Mouse (Mus musculus) left cerebral cortex, adult 11 months (tissue): ENCODE measurements around the gene Sf3a1.
"Not testable (repeated sequence)": the region's sequence is repeated elsewhere in the genome, so short reads cannot be mapped to it uniquely, and the experiment has no call there.

Experiments used
- DNase-seq: peaks from one replicate; pipeline ENCODE4 v3.0.0; 2022; ENCODE audit warnings: low spot score

The Sf3a1 gene

GRCm38 (mm10) chr11:4159808-4160708 is at the start of gene Sf3a1, which contains the start of gene Ccdc157:
Gene Sf3a1, plus strand, starts transcription at chr11:4160350.
Gene Ccdc157, minus strand, starts transcription at chr11:4160293.
- peak; percentile 87 for DNase-seq

- DNase-seq = no peak
Observed at GRCm38 (mm10) chr11:4112033-4112432, 48.1 kb upstream of the Sf3a1 start.

GRCm38 (mm10) chr11:4112861-4113260 is 47.3 kb upstream of the Sf3a1 start:
- no peak for DNase-seq

GRCm38 (mm10) chr11:4113496-4113895 is 46.7 kb upstream of the Sf3a1 start:
- DNase-seq = no peak

GRCm38 (mm10) chr11:4113970-4114369 is 46.2 kb upstream of the Sf3a1 start:
- DNase-seq = no peak

- DNase-seq = not testable (repeated sequence)
Observed at GRCm38 (mm10) chr11:4114541-4114940, 45.6 kb upstream of the Sf3a1 start.

GRCm38 (mm10) chr11:4115407-4115806 is 44.7 kb upstream of the Sf3a1 start:
- DNase-seq = no peak

- no peak for DNase-seq
Observed at GRCm38 (mm10) chr11:4116458-4117141, 43.5 kb upstream of the Sf3a1 start.

GRCm38 (mm10) chr11:4117372-4118071 is 42.6 kb upstream of the Sf3a1 start:
- DNase-seq = no peak

- DNase-seq = no peak
Observed at GRCm38 (mm10) chr11:4118081-4118921, 41.8 kb upstream of the Sf3a1 start.

GRCm38 (mm10) chr11:4119635-4120034 is 40.5 kb upstream of the Sf3a1 start:
- no peak for DNase-seq

GRCm38 (mm10) chr11:4121691-4122090 is 38.5 kb upstream of the Sf3a1 start:
- no peak for DNase-seq

- no peak for DNase-seq
Observed at GRCm38 (mm10) chr11:4122226-4122625, 37.9 kb upstream of the Sf3a1 start.

- DNase-seq = no peak
Observed at GRCm38 (mm10) chr11:4122742-4123579, 37.2 kb upstream of the Sf3a1 start, which contains the start of gene Sec14l2. Gene Sec14l2, minus strand, starts transcription at chr11:4123415.

- DNase-seq = no peak
Observed at GRCm38 (mm10) chr11:4123922-4124321, 36.2 kb upstream of the Sf3a1 start.

GRCm38 (mm10) chr11:4127059-4127458 is 33.1 kb upstream of the Sf3a1 start:
- DNase-seq = no peak

- not testable (repeated sequence) for DNase-seq
Observed at GRCm38 (mm10) chr11:4128461-4128860, 31.7 kb upstream of the Sf3a1 start.

- no peak for DNase-seq
Observed at GRCm38 (mm10) chr11:4133450-4133849, 26.7 kb upstream of the Sf3a1 start.

GRCm38 (mm10) chr11:4134400-4134799 is 25.8 kb upstream of the Sf3a1 start:
- DNase-seq = no peak
